Mouse (Mus musculus): Measurements from ENCODE around the gene Corin. TPM values are rescaled to one million over a fixed set of nuclear protein-coding genes. Genes with fewer than 3 reads are reported as not detected.

Corin gene
- total RNA-seq, 2 experiments from 2014 or later: 116 to 139 TPM

GRCm38 (mm10) chr5:72348591-72348990 lies 155.7 kb downstream of the Corin start:
- intact Hi-C loops (cut with DNase I): no loop called here
- DNase-seq (ENCODE audit: low spot score): no peak

- DNase-seq (ENCODE audit: low spot score): no peak
- intact Hi-C loops (cut with DNase I): no loop called here
Observed at GRCm38 (mm10) chr5:72335873-72336272, 168.4 kb downstream of the Corin start.

- intact Hi-C loops (cut with DNase I): no loop called here
- DNase-seq (ENCODE audit: low spot score): no peak
Observed at GRCm38 (mm10) chr5:72332901-72333300, 171.4 kb downstream of the Corin start.

- intact Hi-C loops (cut with DNase I): no loop called here
- DNase-seq (ENCODE audit: low spot score): no peak
Observed at GRCm38 (mm10) chr5:72331217-72331616, 173.1 kb downstream of the Corin start.

- intact Hi-C loops (cut with DNase I): no loop called here
- no peak for DNase-seq (ENCODE audit: low spot score)
Observed at GRCm38 (mm10) chr5:72330648-72331047, 173.6 kb downstream of the Corin start.

- intact Hi-C loops (cut with DNase I): no loop called here
Observed at GRCm38 (mm10) chr5:72329453-72329852, 174.8 kb downstream of the Corin start.

GRCm38 (mm10) chr5:72315282-72315681 lies 189.0 kb downstream of the Corin start:
- no peak for DNase-seq (ENCODE audit: low spot score)
- intact Hi-C loops (cut with DNase I): no loop called here

More at GRCm38 (mm10) chr5:72329453-72329852, 174.8 kb downstream of the Corin start:
- no peak for DNase-seq (ENCODE audit: low spot score)

GRCm38 (mm10) chr5:72298418-72299104 lies 205.7 kb downstream of the Corin start:
- intact Hi-C loops (cut with DNase I): no loop called here
- no peak for DNase-seq (ENCODE audit: low spot score)

GRCm38 (mm10) chr5:72285077-72285476 lies 219.2 kb downstream of the Corin start:
- intact Hi-C loops (cut with DNase I): no loop called here
- no peak for DNase-seq (ENCODE audit: low spot score)

GRCm38 (mm10) chr5:72282907-72283306 lies 221.4 kb downstream of the Corin start:
- no peak for DNase-seq (ENCODE audit: low spot score)
- intact Hi-C loops (cut with DNase I): no loop called here

- no peak for DNase-seq (ENCODE audit: low spot score)
Observed at GRCm38 (mm10) chr5:72269652-72270051, 234.6 kb downstream of the Corin start.

GRCm38 (mm10) chr5:72269204-72269603 lies 235.1 kb downstream of the Corin start:
- no peak for DNase-seq (ENCODE audit: low spot score)
- intact Hi-C loops (cut with DNase I): loop anchor here (1.0 kb wide), 1 partner anchor 97 kb away; no protein-coding TSS in a partner anchor

More at GRCm38 (mm10) chr5:72269652-72270051, 234.6 kb downstream of the Corin start:
- intact Hi-C loops (cut with DNase I): loop anchor here (1.0 kb wide), 1 partner anchor 97 kb away; no protein-coding TSS in a partner anchor

- DNase-seq (ENCODE audit: low spot score): no peak
- intact Hi-C loops (cut with DNase I): no loop called here
Observed at GRCm38 (mm10) chr5:72266955-72267535, 237.2 kb downstream of the Corin start.

GRCm38 (mm10) chr5:72264195-72264751 lies 240.0 kb downstream of the Corin start:
- intact Hi-C loops (cut with DNase I): no loop called here
- DNase-seq (ENCODE audit: low spot score): no peak

- intact Hi-C loops (cut with DNase I): no loop called here
- DNase-seq (ENCODE audit: low spot score): no peak
Observed at GRCm38 (mm10) chr5:72261802-72262324, 242.4 kb downstream of the Corin start.

- intact Hi-C loops (cut with DNase I): no loop called here
- DNase-seq (ENCODE audit: low spot score): no peak
Observed at GRCm38 (mm10) chr5:72259298-72259621, 245.0 kb downstream of the Corin start.

- intact Hi-C loops (cut with DNase I): no loop called here
- DNase-seq (ENCODE audit: low spot score): no peak
Observed at GRCm38 (mm10) chr5:72258409-72259297, 245.6 kb downstream of the Corin start.

- intact Hi-C loops (cut with DNase I): no loop called here
- DNase-seq (ENCODE audit: low spot score): no peak
Observed at GRCm38 (mm10) chr5:72257084-72257483, 247.2 kb downstream of the Corin start.

- no peak for DNase-seq (ENCODE audit: low spot score)
- intact Hi-C loops (cut with DNase I): no loop called here
Observed at GRCm38 (mm10) chr5:72254958-72255357, 249.3 kb downstream of the Corin start.

- intact Hi-C loops (cut with DNase I): no loop called here
- DNase-seq (ENCODE audit: low spot score): no peak
Observed at GRCm38 (mm10) chr5:72250180-72250579, 254.1 kb downstream of the Corin start.

Measured in heart, postnatal 25 days (tissue).